Mouse (Mus musculus) forebrain, embryonic 15.5 days (tissue): ENCODE results near the gene Nemf. TPM values are rescaled to one million over a fixed set of nuclear protein-coding genes. Genes with fewer than 3 reads are reported as not detected.

Experiments used
- ATAC-seq: fragments of 200-750 bp; cut with Nextera tagmentation; replicated peaks from 2 replicates; pipeline ENCODE4 v1.8.0; 2017; ENCODE audit warnings: mild to moderate bottlenecking, moderate TSS enrichment, moderate library complexity
- H3K27ac ChIP-seq: fragments of 300-500 bp; sonication (generic); replicated peaks from 2 replicates; pipeline ENCODE4 v1.5.1; 2015; ENCODE audit warnings: mild to moderate bottlenecking, inconsistent platforms
- H3K27me3 ChIP-seq: fragments of 300-500 bp; sonication (generic); 2 replicates; pipeline ENCODE4 v1.6.1; 2015; ENCODE audit warnings: inconsistent platforms
- H3K36me3 ChIP-seq: fragments of 300-500 bp; sonication (generic); 2 replicates; pipeline ENCODE4 v1.6.1; 2015; ENCODE audit warnings: mild to moderate bottlenecking, inconsistent platforms
- H3K4me1 ChIP-seq: fragments of 300-500 bp; sonication (generic); 2 replicates; pipeline ENCODE4 v1.6.1; 2015; ENCODE audit warnings: inconsistent platforms
- H3K4me2 ChIP-seq: fragments of 300-500 bp; sonication (generic); replicated peaks from 2 replicates; pipeline ENCODE4 v1.6.1; 2015; ENCODE audit warnings: mild to moderate bottlenecking, inconsistent platforms
- H3K4me3 ChIP-seq: fragments of 300-500 bp; sonication (generic); 2 replicates; pipeline ENCODE4 v1.5.1; 2015; ENCODE audit warnings: mild to moderate bottlenecking, inconsistent platforms
- H3K9ac ChIP-seq: fragments of 300-500 bp; sonication (generic); replicated peaks from 2 replicates; pipeline ENCODE4 v1.6.1; 2015; ENCODE audit warnings: mild to moderate bottlenecking, inconsistent platforms
- H3K9me3 ChIP-seq: fragments of 300-500 bp; sonication (generic); 2 replicates; pipeline ENCODE4 v1.6.1; 2016; ENCODE audit warnings: inconsistent platforms
- WGBS: fragments of 180-500 bp; shearing (Covaris S2); methylation state at CpG from one replicate; pipeline ENCODE4 v1.1.7; 2015; ENCODE audit warnings: mixed read lengths; 5-methylcytosine and 5-hydroxymethylcytosine counted together
- polyA plus RNA-seq: library from polyadenylated mRNA; unstranded; fragments of >200 nt; fragmentation: Nextera tagmentation; extraction: Ambion mirVana; gene quantifications from 2 replicates; pipeline ENCODE4 v1.2.1, GENCODE M21; 2015

Nemf gene
- polyA plus RNA-seq, 1 experiment from 2014 or later: 91.8 TPM

DNA sequence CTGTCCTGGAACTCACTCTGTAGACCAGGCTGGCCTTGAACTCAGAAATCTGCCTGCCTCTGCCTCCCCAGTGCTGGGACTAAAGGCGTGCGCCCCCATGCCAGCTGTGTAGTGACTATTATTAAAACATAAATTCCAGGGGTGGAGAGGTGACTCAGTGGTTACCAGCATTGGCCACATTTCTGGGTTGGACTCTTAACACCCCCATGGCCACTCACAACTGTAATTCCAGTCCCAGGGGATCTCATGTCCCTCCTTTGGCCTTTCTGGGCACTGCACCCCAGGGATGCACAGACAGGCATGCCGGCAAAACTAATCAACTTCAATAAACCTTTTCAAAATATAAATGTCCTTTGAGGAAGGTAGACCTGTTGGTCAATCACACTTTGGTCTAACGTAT is 58.7 kb downstream of the Nemf start:
- Histone ChIP-seq H3K9me3 (no peaks in the 10 kb centered on the region), H3K4me1 (peaks cover 23% of the 10 kb centered on the region), H3K4me2 (peak overlapping the region; percentile 54), H3K27ac (no peak overlapping the region), H3K4me3 (peak overlapping the region; percentile 90), H3K36me3 (peaks cover 31% of the 10 kb centered on the region), H3K9ac (no peak overlapping the region), H3K27me3 (no peaks in the 10 kb centered on the region)
- 89% methylated on average over 4 of the region's 4 CpGs for WGBS
- no peak for ATAC-seq

DNA sequence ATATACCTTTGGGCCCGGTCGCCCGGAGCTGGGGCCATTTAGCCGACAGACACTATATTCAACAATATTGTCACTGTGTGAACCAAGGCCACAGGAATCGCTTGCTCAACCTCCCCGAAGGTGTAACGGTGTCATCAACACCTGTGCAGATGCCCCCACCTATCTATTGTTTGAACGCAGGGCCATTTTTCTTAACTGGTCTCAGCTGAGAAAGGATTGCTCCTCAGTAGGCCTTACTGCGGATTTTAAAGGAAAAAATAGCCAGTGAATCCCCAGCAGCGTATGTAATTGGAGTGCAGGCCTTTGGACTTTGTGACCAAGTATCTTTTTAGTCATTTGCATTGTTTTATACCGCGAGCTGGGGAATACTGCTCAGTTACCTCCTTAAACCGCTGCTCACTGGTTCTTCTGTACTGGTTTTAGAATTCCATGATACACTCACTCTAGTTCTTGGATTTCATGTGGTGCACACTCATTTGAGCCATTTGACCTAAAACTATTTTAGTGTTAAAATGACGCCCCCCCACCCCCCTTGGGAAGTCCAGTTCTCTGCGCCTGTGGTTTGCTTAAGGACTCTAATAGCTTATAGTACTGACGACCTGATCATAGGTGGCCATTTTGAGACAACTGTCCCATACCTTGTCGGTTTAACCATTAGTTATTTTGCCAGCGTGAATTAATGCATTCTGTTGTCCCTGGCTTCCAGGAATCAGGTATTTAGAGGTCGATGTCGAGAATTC is 59.4 kb downstream of the Nemf start:
- Histone ChIP-seq H3K4me1 (peaks cover 23% of the 10 kb centered on the region), H3K27me3 (no peaks in the 10 kb centered on the region), H3K36me3 (peaks cover 26% of the 10 kb centered on the region), H3K4me2 (peak overlapping the region; percentile 54), H3K4me3 (peak overlapping the region; percentile 90), H3K9ac (peak overlapping the region; percentile 98), H3K27ac (peak overlapping the region; percentile 95), H3K9me3 (no peaks in the 10 kb centered on the region)
- 0 out of 2 replicates have a peak, but pooled peaks have one; percentile 9 for ATAC-seq
- WGBS: 17% methylated on average over 20 of the region's 20 CpGs

DNA sequence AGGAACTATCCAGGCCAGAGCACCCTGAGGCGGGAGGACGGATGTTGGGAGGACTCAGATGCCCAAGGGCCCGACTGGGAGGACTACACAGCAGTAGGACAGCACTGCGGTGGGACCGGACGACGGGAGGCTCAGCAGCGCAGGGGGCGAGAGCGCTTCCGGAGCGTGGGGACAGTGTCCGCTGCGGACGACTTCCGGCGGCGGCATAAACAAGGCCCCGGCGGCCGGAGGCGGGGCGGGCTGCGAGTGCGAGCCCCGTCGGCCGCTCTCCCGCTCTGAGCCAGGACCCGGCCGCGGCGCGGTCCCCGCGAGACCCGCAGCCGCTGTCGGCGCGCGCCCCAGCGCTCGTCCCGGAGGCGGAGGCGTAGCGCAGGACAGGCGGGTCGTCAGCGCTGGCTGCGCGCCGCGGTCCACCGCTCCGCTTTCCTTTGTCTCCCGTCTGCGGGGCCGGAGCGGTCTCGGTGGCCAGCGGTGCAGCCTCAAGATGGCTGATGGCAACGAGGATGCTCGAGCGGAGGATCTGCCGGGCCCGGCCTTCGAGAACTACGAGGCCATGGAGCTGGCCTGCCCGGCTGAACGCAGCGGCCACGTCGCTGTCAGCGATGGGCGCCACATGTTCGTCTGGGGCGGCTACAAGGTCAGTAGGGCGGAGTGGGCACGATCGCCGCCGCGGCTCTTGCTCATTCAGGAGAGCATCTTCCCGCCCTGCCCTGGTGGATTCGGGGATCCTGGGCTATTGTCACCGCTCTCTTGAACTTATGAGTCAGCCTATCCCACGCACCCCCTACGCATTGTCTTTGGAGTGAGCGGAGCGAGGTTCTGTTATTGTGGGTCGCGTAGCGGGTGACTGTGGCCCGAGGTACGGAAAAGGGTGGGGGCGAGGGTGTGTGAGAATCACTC is 60.2 kb downstream of the Nemf start, which contains the start of gene Klhdc2:
Gene Klhdc2, plus strand, starts transcription at position 171 of the 900 bp plus-strand sequence.
- Histone ChIP-seq H3K36me3 (peaks cover 17% of the 10 kb centered on the region), H3K4me2 (peak within 1 kb of the TSS; percentile 54), H3K27me3 (no peaks in the 10 kb centered on the region), H3K9ac (peak within 1 kb of the TSS; percentile 98), H3K4me1 (peaks cover 23% of the 10 kb centered on the region), H3K4me3 (peak within 1 kb of the TSS; percentile 90), H3K9me3 (no peaks in the 10 kb centered on the region), H3K27ac (peak within 1 kb of the TSS; percentile 95)
- ATAC-seq: peak; percentile 97
- WGBS: under 1% methylated on average over 95 of the region's 98 CpGs

DNA sequence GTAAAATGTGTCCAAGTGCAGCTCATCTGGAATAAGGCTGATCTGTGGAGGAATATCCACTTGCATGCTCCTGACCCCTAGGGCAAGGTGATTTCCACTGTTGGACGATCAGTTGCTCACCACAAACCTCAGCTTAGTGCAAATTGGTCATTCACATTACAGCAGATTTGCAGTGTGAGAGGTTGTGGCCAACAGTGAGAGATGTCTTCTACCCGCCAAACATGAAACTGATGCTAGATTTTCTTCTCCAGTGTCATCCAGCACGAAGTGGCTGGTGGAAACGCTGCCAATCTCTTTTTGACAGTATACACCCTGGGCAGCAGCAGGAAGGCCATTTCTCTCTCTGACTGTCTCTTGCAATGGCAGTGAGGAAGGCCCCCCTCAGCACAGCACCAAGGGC is 61.3 kb downstream of the Nemf start:
- peak overlapping the region; percentile 98 for H3K9ac ChIP-seq
- no peak for ATAC-seq
- H3K27ac ChIP-seq: peak overlapping the region; percentile 95
- H3K4me2 ChIP-seq: peak overlapping the region; percentile 54
- no peaks in the 10 kb centered on the region for H3K9me3 ChIP-seq
- peak overlapping the region; percentile 90 for H3K4me3 ChIP-seq
- H3K27me3 ChIP-seq: no peaks in the 10 kb centered on the region
- peaks cover 8% of the 10 kb centered on the region for H3K36me3 ChIP-seq
- H3K4me1 ChIP-seq: peaks cover 23% of the 10 kb centered on the region
- 89% methylated on average over 4 of the region's 4 CpGs for WGBS

DNA sequence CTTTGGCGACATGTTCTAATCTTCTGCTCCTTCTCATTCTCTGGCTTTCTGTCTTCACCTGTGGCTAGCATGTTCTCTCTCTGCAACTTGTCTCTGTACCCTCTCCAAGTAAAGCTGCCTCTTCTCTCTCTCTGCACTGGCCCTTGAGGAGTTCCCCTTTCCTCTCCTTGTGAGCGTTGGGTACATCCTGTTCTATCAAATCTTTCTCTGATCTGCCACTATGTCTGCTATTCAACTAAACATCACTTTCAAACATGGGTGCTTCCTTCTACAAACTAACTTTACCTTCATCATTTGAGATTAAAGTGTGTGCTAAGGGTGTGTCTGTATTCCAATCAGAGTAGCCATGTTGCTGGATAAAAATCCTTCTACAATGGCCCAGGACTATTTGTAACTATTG is 62.0 kb downstream of the Nemf start:
- no peaks in the 10 kb centered on the region for H3K9me3 ChIP-seq
- H3K4me3 ChIP-seq: no peak overlapping the region
- peaks cover 1% of the 10 kb centered on the region; the same call in 1 of the 2 replicates for H3K36me3 ChIP-seq
- H3K27me3 ChIP-seq: no peaks in the 10 kb centered on the region
- no peak for ATAC-seq
- H3K9ac ChIP-seq: no peak overlapping the region
- no peak overlapping the region for H3K4me2 ChIP-seq
- peaks cover 23% of the 10 kb centered on the region for H3K4me1 ChIP-seq
- WGBS: 88% methylated on average over 2 of the region's 2 CpGs
- H3K27ac ChIP-seq: no peak overlapping the region

DNA sequence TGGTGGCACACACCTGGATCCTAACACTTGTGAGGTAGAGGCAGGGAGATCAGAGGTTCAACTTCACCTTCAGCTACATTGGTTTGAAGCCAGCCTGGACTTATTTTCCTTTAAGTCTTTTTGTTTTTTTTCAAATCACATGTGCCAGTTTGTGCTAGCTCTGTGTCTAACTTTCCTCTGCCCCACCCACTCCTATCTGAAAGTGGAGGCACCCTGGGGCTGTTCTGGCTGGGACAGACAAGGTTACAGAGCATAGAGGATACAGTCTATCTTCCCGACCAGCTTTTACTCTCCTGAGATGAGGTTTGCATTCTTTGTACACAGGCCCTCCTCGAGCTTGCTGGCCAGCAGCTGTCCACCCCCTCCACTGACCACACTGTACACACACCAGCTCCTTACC is 63.1 kb downstream of the Nemf start:
- Histone ChIP-seq H3K36me3 (no peaks in the 10 kb centered on the region), H3K4me3 (no peak overlapping the region), H3K4me2 (no peak overlapping the region), H3K9me3 (no peaks in the 10 kb centered on the region), H3K27ac (no peak overlapping the region), H3K27me3 (no peaks in the 10 kb centered on the region), H3K4me1 (peaks cover 15% of the 10 kb centered on the region), H3K9ac (no peak overlapping the region)
- 61% methylated on average over 2 of the region's 2 CpGs for WGBS
- ATAC-seq: no peak

DNA sequence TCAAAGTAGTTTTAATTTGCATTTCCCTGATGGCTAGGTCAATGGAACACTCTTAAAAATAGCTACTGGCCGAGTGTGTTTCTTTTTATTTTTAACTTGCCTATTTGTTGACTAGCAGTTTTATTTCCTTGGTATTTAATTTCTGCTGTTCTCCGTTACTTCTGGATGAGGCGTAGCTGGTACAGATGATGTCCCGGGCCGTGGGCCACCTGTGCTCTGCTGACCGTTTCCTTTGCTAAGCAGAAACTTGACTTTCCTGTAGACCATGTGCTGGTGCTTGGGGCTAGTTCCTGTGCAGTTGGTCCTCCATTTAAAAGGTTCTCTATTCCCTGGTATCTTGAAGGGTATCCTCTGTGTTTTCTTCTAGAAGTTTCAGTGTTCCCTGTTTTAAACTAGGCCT is 64.6 kb downstream of the Nemf start:
- Histone ChIP-seq H3K9me3 (no peaks in the 10 kb centered on the region), H3K27me3 (no peaks in the 10 kb centered on the region), H3K36me3 (no peaks in the 10 kb centered on the region), H3K4me2 (no peak overlapping the region), H3K27ac (no peak overlapping the region), H3K4me3 (no peak overlapping the region), H3K4me1 (peaks cover 8% of the 10 kb centered on the region), H3K9ac (no peak overlapping the region)
- ATAC-seq: no peak
- WGBS: 85% methylated on average over 6 of the region's 6 CpGs

DNA sequence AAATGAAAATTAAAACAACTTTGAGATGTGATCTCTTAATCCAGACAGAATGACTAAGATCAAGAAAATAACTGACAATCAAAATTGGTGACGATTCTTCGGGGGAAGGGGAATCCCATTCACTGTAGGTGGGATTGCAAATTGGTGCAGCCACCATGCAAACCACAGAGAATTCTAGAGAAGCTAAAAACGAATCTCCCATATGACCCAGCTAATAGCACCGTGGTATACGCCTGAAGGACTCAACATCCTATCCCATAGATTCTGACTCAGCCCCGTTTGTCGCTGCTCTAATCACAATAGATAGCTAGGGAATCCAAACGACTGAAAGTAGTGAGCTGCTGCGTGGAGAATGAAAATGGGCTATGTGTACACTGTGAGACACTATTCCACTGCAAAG is 68.3 kb downstream of the Nemf start:
- no peaks in the 10 kb centered on the region for H3K27me3 ChIP-seq
- no peaks in the 10 kb centered on the region for H3K36me3 ChIP-seq
- H3K4me1 ChIP-seq: no peaks in the 10 kb centered on the region
- no peak overlapping the region for H3K9ac ChIP-seq
- no peak overlapping the region for H3K27ac ChIP-seq
- WGBS: 79% methylated on average over 9 of the region's 9 CpGs
- no peak overlapping the region for H3K4me2 ChIP-seq
- ATAC-seq: no peak
- no peak overlapping the region for H3K4me3 ChIP-seq
- no peaks in the 10 kb centered on the region for H3K9me3 ChIP-seq

DNA sequence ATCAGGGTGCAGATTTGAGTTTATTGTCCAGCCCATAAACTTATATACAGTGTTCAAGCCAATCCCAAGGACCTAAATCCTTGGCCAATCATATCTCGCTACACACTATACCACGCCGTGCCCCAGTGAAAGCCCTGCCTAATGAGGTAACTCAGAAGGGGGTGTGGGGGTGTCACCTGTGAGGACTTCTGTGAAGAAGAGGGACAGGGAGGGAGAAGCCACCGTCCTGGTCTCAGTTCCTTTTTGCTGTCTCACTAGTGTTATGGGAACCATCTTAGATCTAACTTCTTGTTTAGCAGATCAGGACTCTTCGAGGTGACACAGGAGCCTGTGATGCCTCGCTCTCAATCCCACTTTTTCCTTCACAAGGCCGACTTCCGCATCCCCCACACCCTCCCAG is 69.4 kb downstream of the Nemf start:
- Histone ChIP-seq H3K4me2 (no peak overlapping the region), H3K27ac (no peak overlapping the region), H3K4me1 (no peaks in the 10 kb centered on the region), H3K27me3 (no peaks in the 10 kb centered on the region), H3K4me3 (no peak overlapping the region), H3K9me3 (no peaks in the 10 kb centered on the region), H3K9ac (no peak overlapping the region), H3K36me3 (no peaks in the 10 kb centered on the region)
- WGBS: 92% methylated on average over 8 of the region's 8 CpGs
- ATAC-seq: no peak

DNA sequence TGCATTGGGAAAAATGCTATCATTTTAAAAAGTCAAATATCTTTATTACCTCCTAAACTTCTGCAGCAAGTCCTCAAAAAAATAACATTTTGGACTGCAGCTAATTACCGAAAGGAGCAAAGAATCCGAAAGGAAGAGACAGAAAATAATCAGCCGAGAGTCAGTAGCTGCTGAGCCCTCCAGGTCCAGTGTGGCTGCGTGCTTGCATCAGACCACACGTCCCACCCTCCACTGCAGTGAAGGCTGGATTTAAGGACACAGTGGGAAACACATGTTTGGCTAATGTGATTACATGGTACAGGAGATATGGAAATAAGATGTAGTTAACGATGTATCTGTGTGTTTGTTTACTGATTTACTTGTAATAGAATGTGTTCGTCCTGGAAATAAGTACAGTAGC is 73.8 kb downstream of the Nemf start:
- H3K36me3 ChIP-seq: no peaks in the 10 kb centered on the region
- H3K27ac ChIP-seq: no peak overlapping the region
- H3K9me3 ChIP-seq: no peaks in the 10 kb centered on the region
- no peaks in the 10 kb centered on the region for H3K27me3 ChIP-seq
- H3K4me3 ChIP-seq: no peak overlapping the region
- 90% methylated on average over 7 of the region's 7 CpGs for WGBS
- H3K4me2 ChIP-seq: no peak overlapping the region
- ATAC-seq: no peak
- no peak overlapping the region for H3K9ac ChIP-seq
- H3K4me1 ChIP-seq: no peaks in the 10 kb centered on the region

DNA sequence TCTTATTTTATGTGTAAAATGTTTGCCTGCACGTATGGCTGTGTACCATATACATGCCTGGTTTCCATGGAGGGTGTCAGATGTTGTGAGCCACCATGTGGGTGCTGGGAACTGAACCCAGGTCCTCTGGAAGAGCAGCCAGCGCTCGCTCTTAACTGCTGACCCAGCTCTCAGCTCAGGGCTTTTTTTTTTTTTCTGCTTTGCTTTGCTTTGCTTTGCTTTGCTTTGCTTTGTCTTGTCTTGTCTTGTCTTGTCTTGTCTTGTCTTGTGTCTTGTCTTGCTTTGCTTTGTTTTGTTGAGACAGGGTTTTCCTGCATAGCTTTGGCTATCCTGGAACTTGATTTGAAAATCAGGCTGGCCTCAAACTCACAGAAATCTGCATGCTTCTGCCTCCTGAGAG is 76.0 kb downstream of the Nemf start:
- H3K9ac ChIP-seq: no peak overlapping the region
- 87% methylated on average over 3 of the region's 3 CpGs for WGBS
- no peak for ATAC-seq

DNA sequence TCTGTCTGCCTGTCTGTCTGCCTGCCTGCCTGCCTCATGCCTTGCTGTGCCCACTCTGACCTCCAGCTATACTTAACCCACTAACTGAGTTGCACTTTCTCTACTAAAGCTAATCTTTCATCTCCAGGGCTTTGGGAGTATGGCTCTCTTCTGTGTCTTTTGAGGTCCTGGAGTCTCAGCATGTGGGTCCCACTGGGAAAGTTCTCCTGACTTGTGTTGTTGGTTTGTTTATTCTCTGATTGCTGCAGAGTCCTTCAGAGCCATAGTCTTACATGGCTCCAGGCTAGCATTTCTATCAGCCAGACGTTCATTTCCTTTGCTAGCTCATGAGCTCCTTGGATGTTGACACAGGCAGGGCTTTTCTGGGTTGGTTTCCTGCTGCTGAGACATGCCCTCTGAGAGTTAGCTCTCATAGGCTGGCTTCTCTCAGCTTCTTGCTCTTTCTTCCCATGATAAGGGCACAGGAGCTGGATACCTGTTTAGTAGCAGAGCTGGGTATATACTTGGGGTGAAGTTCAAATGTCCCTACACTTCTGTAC is 77.0 kb downstream of the Nemf start:
- H3K9ac ChIP-seq: no peak overlapping the region
- H3K4me1 ChIP-seq: no peaks in the 10 kb centered on the region
- 68% methylated on average over 1 of the region's 1 CpGs for WGBS
- no peaks in the 10 kb centered on the region for H3K36me3 ChIP-seq
- ATAC-seq: no peak
- no peak overlapping the region for H3K4me3 ChIP-seq
- no peak overlapping the region for H3K27ac ChIP-seq
- H3K9me3 ChIP-seq: no peaks in the 10 kb centered on the region
- H3K4me2 ChIP-seq: no peak overlapping the region
- H3K27me3 ChIP-seq: no peaks in the 10 kb centered on the region

More for the DNA sequence above, 76.0 kb downstream of the Nemf start:
- no peak overlapping the region for H3K27ac ChIP-seq
- H3K4me1 ChIP-seq: no peaks in the 10 kb centered on the region
- H3K4me2 ChIP-seq: no peak overlapping the region
- H3K36me3 ChIP-seq: no peaks in the 10 kb centered on the region
- H3K4me3 ChIP-seq: no peak overlapping the region
- no peaks in the 10 kb centered on the region for H3K9me3 ChIP-seq
- no peaks in the 10 kb centered on the region for H3K27me3 ChIP-seq
